Mouse (Mus musculus): Measurements from ENCODE around the gene Llcfc1. TPM values are rescaled to one million over a fixed set of nuclear protein-coding genes. Genes with fewer than 3 reads are reported as not detected.

Gene Llcfc1
- total RNA-seq, 2 experiments from 2014 or later = not detected

GRCm38 (mm10) chr6:41701245-41701644, 17.0 kb downstream of the Llcfc1 start:
- DNase-seq (ENCODE audit: low spot score) = no peak
- intact Hi-C loops (cut with DNase I) = no loop called here

- intact Hi-C loops (cut with DNase I) = no loop called here
- DNase-seq (ENCODE audit: low spot score) = no peak
Observed at GRCm38 (mm10) chr6:41702928-41703327, 18.7 kb downstream of the Llcfc1 start.

GRCm38 (mm10) chr6:41704123-41704522, 19.9 kb downstream of the Llcfc1 start, which contains the start of gene Kel:
Gene Kel (minus strand): TSS chr6:41704339.
- intact Hi-C loops (cut with DNase I) = no loop called here
- no peak for DNase-seq (ENCODE audit: low spot score)

GRCm38 (mm10) chr6:41706275-41706674, 22.0 kb downstream of the Llcfc1 start:
- intact Hi-C loops (cut with DNase I) = no loop called here
- DNase-seq (ENCODE audit: low spot score) = no peak

GRCm38 (mm10) chr6:41710281-41710680, 26.1 kb downstream of the Llcfc1 start:
- intact Hi-C loops (cut with DNase I) = no loop called here
- no peak for DNase-seq (ENCODE audit: low spot score)

GRCm38 (mm10) chr6:41721430-41721829, 37.2 kb downstream of the Llcfc1 start:
- intact Hi-C loops (cut with DNase I) = no loop called here
- DNase-seq (ENCODE audit: low spot score) = no peak

- intact Hi-C loops (cut with DNase I) = no loop called here
- DNase-seq (ENCODE audit: low spot score) = no peak
Observed at GRCm38 (mm10) chr6:41727989-41728609, 43.9 kb downstream of the Llcfc1 start.

- no peak for DNase-seq (ENCODE audit: low spot score)
- intact Hi-C loops (cut with DNase I) = no loop called here
Observed at GRCm38 (mm10) chr6:41734719-41735470, 50.7 kb downstream of the Llcfc1 start.

Other genes with a start within 250 kb of the Llcfc1 start
- not detected for gene Gm10334, start 238.3 kb upstream of the Llcfc1 start, total RNA-seq (2021)
- gene Prss1, start 225.5 kb upstream of the Llcfc1 start, total RNA-seq (2021) = not detected
- not detected for gene Prss2, start 162.6 kb upstream of the Llcfc1 start, total RNA-seq (2021)
- gene Ephb6, start 78.9 kb upstream of the Llcfc1 start, total RNA-seq (2021) = 1 to 10 TPM; 1.6 to 2.0 TPM
- not detected for gene Trpv6, start 48.0 kb upstream of the Llcfc1 start, total RNA-seq (2021)
- gene Trpv5, start 3.7 kb upstream of the Llcfc1 start, total RNA-seq (2021) = not detected
- under 1 TPM in 1 of 2 experiments, not detected in 1; 0.89 TPM for gene Kel, start 19.9 kb downstream of the Llcfc1 start, total RNA-seq (2021)
- not detected for gene Olfr459, start 90.7 kb downstream of the Llcfc1 start, total RNA-seq (2021)
- not detected for gene Pip, start 163.1 kb downstream of the Llcfc1 start, total RNA-seq (2021)
- gene Sval2, start 168.6 kb downstream of the Llcfc1 start, total RNA-seq (2021) = not detected